Mouse (Mus musculus): Measurements from ENCODE around the gene Sptbn2.

The Sptbn2 gene

GRCm38 (mm10) chr19:4711098-4711600, at the start of gene Sptbn2:
Gene Sptbn2 (plus strand): TSS chr19:4711167.
- DNase-seq (ENCODE audit: low spot score in 2 of 2) = peak; percentile 77 to 92

- no peak for DNase-seq (ENCODE audit: low spot score in 2 of 2)
Observed at GRCm38 (mm10) chr19:4666815-4667214, 44.2 kb upstream of the Sptbn2 start.

- DNase-seq (ENCODE audit: low spot score in 2 of 2) = no peak
Observed at GRCm38 (mm10) chr19:4670776-4671175, 40.2 kb upstream of the Sptbn2 start.

- no peak for DNase-seq (ENCODE audit: low spot score in 2 of 2)
Observed at GRCm38 (mm10) chr19:4672401-4672800, 38.6 kb upstream of the Sptbn2 start.

GRCm38 (mm10) chr19:4694346-4694745, 16.6 kb upstream of the Sptbn2 start:
- no peak for DNase-seq (ENCODE audit: low spot score in 2 of 2)

- no peak for DNase-seq (ENCODE audit: low spot score in 2 of 2)
Observed at GRCm38 (mm10) chr19:4697121-4697520, 13.8 kb upstream of the Sptbn2 start.

- no peak for DNase-seq (ENCODE audit: low spot score in 2 of 2)
Observed at GRCm38 (mm10) chr19:4697721-4698120, 13.2 kb upstream of the Sptbn2 start.

- DNase-seq (ENCODE audit: low spot score in 2 of 2) = peak; percentile 70 to 76
Observed at GRCm38 (mm10) chr19:4698205-4698677, 12.7 kb upstream of the Sptbn2 start, which contains the start of gene Gm960. Gene Gm960 (minus strand): TSS chr19:4698668.

- no peak for DNase-seq (ENCODE audit: low spot score in 2 of 2)
Observed at GRCm38 (mm10) chr19:4698856-4699255, 12.1 kb upstream of the Sptbn2 start.

GRCm38 (mm10) chr19:4699821-4700220, 11.1 kb upstream of the Sptbn2 start:
- DNase-seq (ENCODE audit: low spot score in 2 of 2) = no peak

GRCm38 (mm10) chr19:4700656-4701055, 10.3 kb upstream of the Sptbn2 start:
- DNase-seq (ENCODE audit: low spot score in 2 of 2) = no peak

- DNase-seq (ENCODE audit: low spot score in 2 of 2) = no peak
Observed at GRCm38 (mm10) chr19:4701221-4701620, 9.7 kb upstream of the Sptbn2 start.

GRCm38 (mm10) chr19:4708765-4709164, 2.2 kb upstream of the Sptbn2 start:
- DNase-seq (ENCODE audit: low spot score in 2 of 2) = no peak

- no peak for DNase-seq (ENCODE audit: low spot score in 2 of 2)
Observed at GRCm38 (mm10) chr19:4711601-4712155, 711 bp downstream of the Sptbn2 start.

- DNase-seq (ENCODE audit: low spot score in 2 of 2) = no peak
Observed at GRCm38 (mm10) chr19:4712156-4712780, 1.3 kb downstream of the Sptbn2 start.

GRCm38 (mm10) chr19:4712781-4713526, 2.0 kb downstream of the Sptbn2 start:
- no peak for DNase-seq (ENCODE audit: low spot score in 2 of 2)

GRCm38 (mm10) chr19:4713886-4714285, 2.9 kb downstream of the Sptbn2 start:
- no peak for DNase-seq (ENCODE audit: low spot score in 2 of 2)

GRCm38 (mm10) chr19:4716756-4717155, 5.8 kb downstream of the Sptbn2 start:
- no peak for DNase-seq (ENCODE audit: low spot score in 2 of 2)

GRCm38 (mm10) chr19:4717281-4717680, 6.3 kb downstream of the Sptbn2 start:
- DNase-seq (ENCODE audit: low spot score in 2 of 2) = no peak

GRCm38 (mm10) chr19:4718716-4719115, 7.7 kb downstream of the Sptbn2 start:
- no peak for DNase-seq (ENCODE audit: low spot score in 2 of 2)

- DNase-seq (ENCODE audit: low spot score in 2 of 2) = no peak
Observed at GRCm38 (mm10) chr19:4719351-4719764, 8.4 kb downstream of the Sptbn2 start.

GRCm38 (mm10) chr19:4720112-4720511, 9.1 kb downstream of the Sptbn2 start:
- DNase-seq (ENCODE audit: low spot score in 2 of 2) = no peak
